18 mouse cellular contexts compared by ENCODE assay signal in the genomic region with DNA sequence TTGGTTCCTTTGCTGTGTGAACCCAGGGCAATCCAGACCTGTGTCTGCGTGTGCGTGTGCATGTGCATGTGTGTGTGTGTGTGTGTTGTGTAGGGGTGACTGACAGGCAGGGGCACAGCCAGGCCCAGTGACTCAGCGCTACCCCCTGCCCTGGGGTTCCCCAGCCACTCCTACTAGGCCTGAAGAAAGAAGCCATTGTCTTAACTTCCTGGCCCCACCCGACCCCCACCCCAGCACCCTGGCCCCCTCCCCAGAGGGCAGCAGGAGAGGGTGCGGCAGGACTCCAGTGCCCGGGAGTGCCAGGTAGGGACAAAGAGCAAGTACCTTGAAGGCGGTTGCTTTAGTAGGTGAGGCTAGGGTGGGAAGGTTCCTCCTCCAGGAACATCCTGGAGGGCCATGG. TPM values are rescaled to one million over a fixed set of nuclear protein-coding genes. Genes with fewer than 3 reads are reported as not detected.
A peak's percentile ranks its signal among the peaks of the same experiment; 100 is the strongest.
DNase-seq lines count a peak whose midpoint lies in the region; ATAC-seq and TF ChIP-seq lines count a peak whose summit lies in the region.
"Had no signal": no experiment of that assay in that cellular context is flagged by ENCODE, and none has a peak within 500 bp of the region (broad histone marks: within the 10 kb centered on the region; RNA-seq: fewer than 3 reads in every experiment).

No protein-coding gene starts in this region.

- peak overlapping the region; percentile 29; the same call in 1 of the 2 replicates for H3K9ac ChIP-seq in ES-E14 (ENCODE audit: insufficient read depth, low read depth, low read length, poor library complexity, severe bottlenecking)
- no peak overlapping the region for H3K9ac ChIP-seq in embryonic facial prominence, embryonic 15.5 days
- H3K9ac ChIP-seq: midbrain, embryonic 13.5 days had no signal

- no peak for TF ChIP-seq CTCF in left cerebral cortex, adult 2 months (IDR thresholded peaks at IDR 0.05)
- no peak for TF ChIP-seq CTCF in olfactory bulb, adult 2 months (IDR thresholded peaks at IDR 0.05; ENCODE audit: insufficient read depth, low read depth, low read length)

- TF ChIP-seq POLR2A in olfactory bulb, adult 2 months (IDR thresholded peaks at IDR 0.05; ENCODE audit: insufficient read depth, low read depth, low read length): no peak

- 71% methylated on average over 7 of the region's 7 CpGs for WGBS in embryonic facial prominence, embryonic 15.5 days
- WGBS in olfactory bulb, adult 2 months: 55% methylated on average over 7 of the region's 7 CpGs

- peaks cover 56% of the 10 kb centered on the region for H3K36me3 ChIP-seq in ES-E14 (ENCODE audit: control insufficient read depth, insufficient read depth, low read length, poor library complexity, severe bottlenecking)
- H3K36me3 ChIP-seq in embryonic facial prominence, embryonic 15.5 days: peaks cover 72% of the 10 kb centered on the region

- in situ Hi-C loops in ES-E14 (cut with MboI; ENCODE audit: low sequenced_read_pairs in 2 of 2, unreplicated experiment in 2 of 2): no loop called here

- H3K9me3 ChIP-seq in ES-E14 (ENCODE audit: control insufficient read depth, insufficient read depth, low read depth, low read length): no peaks in the 10 kb centered on the region
- H3K9me3 ChIP-seq in embryonic facial prominence, embryonic 15.5 days (replicated peaks): no peaks in the 10 kb centered on the region
- H3K9me3 ChIP-seq: midbrain, embryonic 13.5 days had no signal

- H3K4me3 ChIP-seq in left cerebral cortex, adult 2 months: no peak overlapping the region
- H3K4me3 ChIP-seq in ES-E14 (ENCODE audit: insufficient read depth in 1 of 2, low read depth in 1 of 2, low read length in 2 of 2, poor library complexity in 1 of 2, severe bottlenecking in 1 of 2): peak overlapping the region; percentile 46 to 91; a peak in 3 of 4 replicates
- H3K4me3 ChIP-seq in embryonic facial prominence, embryonic 15.5 days (replicated peaks): 0 out of 2 replicates have a peak overlapping the region, but pooled peaks have one; percentile 7
- no peak overlapping the region; the same call in 1 of the 2 replicates for H3K4me3 ChIP-seq in olfactory bulb, adult 2 months (ENCODE audit: insufficient read depth, low read depth, low read length)
- H3K4me3 ChIP-seq: midbrain, embryonic 13.5 days had no signal

- peaks cover 3 to 59% of the 10 kb centered on the region in 2 experiments; a peak in 3 of 4 replicates for H3K4me1 ChIP-seq in ES-E14 (ENCODE audit: control insufficient read depth in 2 of 2, insufficient read depth in 2 of 2, low read length in 2 of 2, poor library complexity in 1 of 2)
- peaks cover 50% of the 10 kb centered on the region for H3K4me1 ChIP-seq in embryonic facial prominence, embryonic 15.5 days
- peaks cover 62% of the 10 kb centered on the region for H3K4me1 ChIP-seq in olfactory bulb, adult 2 months (ENCODE audit: control insufficient read depth, insufficient read depth, low read length)

- no peak overlapping the region for H3K4me2 ChIP-seq in embryonic facial prominence, embryonic 15.5 days (replicated peaks)
- H3K4me2 ChIP-seq: midbrain, embryonic 13.5 days had no signal

- H3K27ac ChIP-seq in left cerebral cortex, adult 2 months: peak overlapping the region; percentile 28
- H3K27ac ChIP-seq in ES-E14 (ENCODE audit: insufficient read depth, low read depth, low read length, poor library complexity, severe bottlenecking): peak overlapping the region; percentile 46; the same call in 1 of the 2 replicates
- H3K27ac ChIP-seq in embryonic facial prominence, embryonic 15.5 days (replicated peaks): peak overlapping the region; percentile 60
- H3K27ac ChIP-seq in olfactory bulb, adult 2 months (ENCODE audit: insufficient read depth, low read depth, low read length): peak overlapping the region; percentile 65
- H3K27ac ChIP-seq: midbrain, embryonic 13.5 days had no signal

- no peak for DNase-seq in left cerebral cortex, adult 2 months (ENCODE audit: extremely low spot score in 1 of 2, low spot score in 2 of 2)
- no peak for DNase-seq in left cerebral cortex, postnatal 36 days (ENCODE audit: low spot score in 2 of 2)
- DNase-seq in ES-E14 (ENCODE audit: low read depth, low spot score): no peak
- no peak for DNase-seq in gastrocnemius, postnatal 36 days
- DNase-seq in right cerebral cortex, adult 18-20 months: no peak
- DNase-seq in cerebellum, postnatal 4 days (ENCODE audit: low spot score in 2 of 2): no peak
- DNase-seq: cerebellum, postnatal 14 days; heart, adult 11 months; heart, postnatal 36 days; kidney, adult 18-20 months; thymus, adult 18-20 months had no signal

- intact Hi-C loops in left cerebral cortex, adult 2 months (cut with DNase I): no loop called here
- intact Hi-C loops in left cerebral cortex, postnatal 36 days (cut with DNase I): no loop called here
- intact Hi-C loops in gastrocnemius, postnatal 36 days (cut with DNase I): loop anchor here (5.0 kb wide), 1 partner anchor 302 kb away; no protein-coding TSS in a partner anchor

- H3K27me3 ChIP-seq in embryonic facial prominence, embryonic 15.5 days: no peaks in the 10 kb centered on the region
- H3K27me3 ChIP-seq: midbrain, embryonic 13.5 days had no signal

- no peak for ATAC-seq in embryonic facial prominence, embryonic 15.5 days (ENCODE audit: insufficient number of reproducible peaks, low FRiP score, low TSS enrichment, low read depth)
- ATAC-seq: midbrain, embryonic 13.5 days had no signal

TF ChIP-seq in ES-E14, 5 proteins besides CTCF, POLR2A, EP300 and RAD21:
- TF ChIP-seq ZNF384 (IDR thresholded peaks at IDR 0.05; ENCODE audit: low read depth, low read length) (no peak), CHD2 (IDR thresholded peaks at IDR 0.05; ENCODE audit: low read depth, low read length) (no peak), ZC3H11A (IDR thresholded peaks at IDR 0.05; ENCODE audit: borderline replicate concordance, low read depth, low read length) (no peak), HCFC1 (IDR thresholded peaks at IDR 0.05; ENCODE audit: borderline replicate concordance, insufficient read depth, low read length) (no peak), MAFK (IDR thresholded peaks at IDR 0.05; ENCODE audit: insufficient read depth, low read depth, low read length) (no peak)

RNA-seq across cellular contexts. Expression of gene Zbtb7a, which starts 10.8 kb away (rescaled TPM):
- 100 to 1,000 TPM; 130 to 132 TPM for total RNA-seq in left cerebral cortex, adult 2 months (2021)
- 100 to 1,000 TPM; 120 to 133 TPM for total RNA-seq in left cerebral cortex, postnatal 36 days (2021)
- 15.7 and 30.1 TPM in 2 replicates for total RNA-seq in ES-E14 (2012; rRNA removed)
- 57.6 and 59.4 TPM in 2 replicates for polyA plus RNA-seq in embryonic facial prominence, embryonic 15.5 days (2015; fragmentation: Nextera tagmentation; extraction: Ambion mirVana)
- polyA plus RNA-seq in olfactory bulb, adult 2 months (2012; ENCODE audit: insufficient read depth, insufficient read length, low replicate concordance, missing spikeins): 77.0 TPM in 1 of 2 replicates, not detected in the other
- total RNA-seq in gastrocnemius, postnatal 36 days (2021): 10 to 100 TPM; 22.4 to 27.8 TPM

RNA-seq across cellular contexts. Expression of gene Pias4, which starts 21.9 kb away (rescaled TPM):
- 10 to 100 TPM; 26.7 to 32.0 TPM for total RNA-seq in left cerebral cortex, adult 2 months (2021)
- total RNA-seq in left cerebral cortex, postnatal 36 days (2021): 10 to 100 TPM; 26.7 to 31.8 TPM
- 37.8 and 50.7 TPM in 2 replicates for total RNA-seq in ES-E14 (2012; rRNA removed)
- polyA plus RNA-seq in embryonic facial prominence, embryonic 15.5 days (2015; fragmentation: Nextera tagmentation; extraction: Ambion mirVana): 52.0 and 52.7 TPM in 2 replicates
- not detected in 2 replicates for polyA plus RNA-seq in olfactory bulb, adult 2 months (2012; ENCODE audit: insufficient read depth, insufficient read length, low replicate concordance, missing spikeins)
- 10 to 100 TPM; 14.0 to 16.3 TPM for total RNA-seq in gastrocnemius, postnatal 36 days (2021)

RNA-seq across cellular contexts. Expression of gene Eef2, which starts 30.7 kb away (rescaled TPM):
- total RNA-seq in left cerebral cortex, adult 2 months (2021): 100 to 1,000 TPM; 884 to 901 TPM
- total RNA-seq in left cerebral cortex, postnatal 36 days (2021): 100 to 1,000 TPM; 857 to 954 TPM
- 2,093 and 2,486 TPM in 2 replicates for total RNA-seq in ES-E14 (2012; rRNA removed)
- 654 and 688 TPM in 2 replicates for polyA plus RNA-seq in embryonic facial prominence, embryonic 15.5 days (2015; fragmentation: Nextera tagmentation; extraction: Ambion mirVana)
- 423 and 2,167 TPM in 2 replicates for polyA plus RNA-seq in olfactory bulb, adult 2 months (2012; ENCODE audit: insufficient read depth, insufficient read length, low replicate concordance, missing spikeins)
- total RNA-seq in gastrocnemius, postnatal 36 days (2021): 100 to 1,000 TPM; 880 to 957 TPM

RNA-seq across cellular contexts. Expression of gene Dapk3, which starts 37.0 kb away (rescaled TPM):
- total RNA-seq in left cerebral cortex, adult 2 months (2021): 10 to 100 TPM; 74.6 to 89.4 TPM
- 10 to 100 TPM; 75.0 to 76.4 TPM for total RNA-seq in left cerebral cortex, postnatal 36 days (2021)
- total RNA-seq in ES-E14 (2012; rRNA removed): 65.1 and 66.4 TPM in 2 replicates
- 65.4 and 67.7 TPM in 2 replicates for polyA plus RNA-seq in embryonic facial prominence, embryonic 15.5 days (2015; fragmentation: Nextera tagmentation; extraction: Ambion mirVana)
- polyA plus RNA-seq in olfactory bulb, adult 2 months (2012; ENCODE audit: insufficient read depth, insufficient read length, low replicate concordance, missing spikeins): not detected in 2 replicates
- total RNA-seq in gastrocnemius, postnatal 36 days (2021): 10 to 100 TPM; 21.1 to 23.9 TPM

RNA-seq across cellular contexts. Expression of gene 4930442H23Rik, which starts 37.9 kb away (rescaled TPM):
- total RNA-seq in left cerebral cortex, adult 2 months (2021): not detected
- not detected for total RNA-seq in left cerebral cortex, postnatal 36 days (2021)
- 0.54 and 0.79 TPM in 2 replicates for total RNA-seq in ES-E14 (2012; rRNA removed)
- polyA plus RNA-seq in embryonic facial prominence, embryonic 15.5 days (2015; fragmentation: Nextera tagmentation; extraction: Ambion mirVana): 0.13 and 0.21 TPM in 2 replicates
- polyA plus RNA-seq in olfactory bulb, adult 2 months (2012; ENCODE audit: insufficient read depth, insufficient read length, low replicate concordance, missing spikeins): not detected in 2 replicates
- not detected for total RNA-seq in gastrocnemius, postnatal 36 days (2021)
- total RNA-seq: heart, postnatal 36 days; layer of hippocampus, adult 18-20 months; left cerebral cortex, postnatal 25 days had no signal
- polyA plus RNA-seq: lung, embryonic 16.5 days; spleen, adult 2 months had no signal

Comparison
In these comparisons a context has a peak if more than half of its experiments do, and no peak if none do; other contexts are left out.
1. H3K4me3 ChIP-seq: peak in ES-E14 (2 of 2) and embryonic facial prominence, embryonic 15.5 days (single experiment); none in left cerebral cortex, adult 2 months (single experiment) and olfactory bulb, adult 2 months (single experiment).
2. Peak in every context shown above with its lines, with median percentiles within 50 percentile points of each other: H3K27ac ChIP-seq.